Mouse (Mus musculus) kidney, adult 2 months (tissue): ENCODE measurements at regions not wholly inside any gene's neighbourhood (a gene's known extent, or its start where the extent isn't known, plus 50 kb on each side); places are given as distances from the start of the nearest gene placed in this dataset.

Experiments
- DNase-seq: peaks from one replicate; pipeline ENCODE4 v3.0.0; 2021
- H3K27ac ChIP-seq: fragments of 200-500 bp; 2 replicates; pipeline ENCODE4 v1.5.1; 2012; ENCODE audit warnings: low read depth, low read length, control low read depth, inconsistent platforms; ENCODE audit not compliant: insufficient read depth
- H3K27me3 ChIP-seq: fragments of 200-500 bp; replicated peaks from 2 replicates; pipeline ENCODE4 v1.6.1; 2012; ENCODE audit warnings: mild to moderate bottlenecking, moderate library complexity, low read length, inconsistent platforms; ENCODE audit not compliant: control insufficient read depth, insufficient read depth
- H3K36me3 ChIP-seq: fragments of 200-500 bp; 2 replicates; pipeline ENCODE4 v1.6.1; 2012; ENCODE audit warnings: mild to moderate bottlenecking, moderate library complexity, low read length, inconsistent platforms; ENCODE audit not compliant: control insufficient read depth, insufficient read depth
- H3K4me1 ChIP-seq: fragments of 200-500 bp; 2 replicates; pipeline ENCODE4 v1.6.1; 2011; ENCODE audit warnings: low read length; ENCODE audit not compliant: control insufficient read depth, insufficient read depth
- H3K4me3 ChIP-seq: fragments of 200-500 bp; 2 replicates; pipeline ENCODE4 v1.5.1; 2011; ENCODE audit warnings: mild to moderate bottlenecking, low read depth, low read length, control low read depth; ENCODE audit not compliant: insufficient read depth
- CTCF ChIP-seq: fragments of 200-500 bp; conservative IDR thresholded peaks from 2 replicates; pipeline ENCODE4 v1.5.1; 2011; ENCODE audit warnings: low read depth, mild to moderate bottlenecking, control low read depth, low read length, moderate library complexity, mixed read lengths; ENCODE audit not compliant: insufficient read depth, insufficient read length
- POLR2A ChIP-seq: fragments of 200-500 bp; IDR thresholded peaks from one replicate; pipeline ENCODE4 v1.6.1; 2011; ENCODE audit warnings: low read depth, low read length, control low read depth
- WGBS: fragments of 180-500 bp; shearing (Covaris S2); methylation state at CpG from one replicate; pipeline ENCODE4 v1.1.7; 2018; 5-methylcytosine and 5-hydroxymethylcytosine counted together

GRCm38 (mm10) chr14:81770421-81770820 is 1786.5 kb downstream of the Olfm4 start:
- TF ChIP-seq CTCF: no peak
- no peak for TF ChIP-seq POLR2A
- no peak overlapping the region for H3K4me3 ChIP-seq
- 85% methylated on average over 1 of the region's 1 CpGs for WGBS

GRCm38 (mm10) chr14:81771826-81772225 is 1787.9 kb downstream of the Olfm4 start:
- H3K36me3 ChIP-seq: no peaks in the 10 kb centered on the region
- WGBS: 68% methylated on average over 1 of the region's 1 CpGs
- H3K4me3 ChIP-seq: no peak overlapping the region
- TF ChIP-seq CTCF: no peak
- TF ChIP-seq POLR2A: no peak
- peak; percentile 19 for DNase-seq
- no peaks in the 10 kb centered on the region for H3K27me3 ChIP-seq
- no peaks in the 10 kb centered on the region for H3K4me1 ChIP-seq
- no peak overlapping the region for H3K27ac ChIP-seq

More at GRCm38 (mm10) chr14:81770421-81770820, 1786.5 kb downstream of the Olfm4 start:
- Histone ChIP-seq H3K36me3 (no peaks in the 10 kb centered on the region), H3K4me1 (no peaks in the 10 kb centered on the region), H3K27me3 (no peaks in the 10 kb centered on the region), H3K27ac (no peak overlapping the region)
- no peak for DNase-seq

GRCm38 (mm10) chr14:81788859-81789258 is 1805.0 kb downstream of the Olfm4 start:
- no peaks in the 10 kb centered on the region for H3K36me3 ChIP-seq
- 58% methylated on average over 2 of the region's 2 CpGs for WGBS
- TF ChIP-seq POLR2A: no peak
- no peak for TF ChIP-seq CTCF
- DNase-seq: no peak
- H3K4me1 ChIP-seq: no peaks in the 10 kb centered on the region
- no peak overlapping the region for H3K4me3 ChIP-seq
- H3K27ac ChIP-seq: no peak overlapping the region
- H3K27me3 ChIP-seq: no peaks in the 10 kb centered on the region

GRCm38 (mm10) chr14:81823786-81824185 is 1839.9 kb downstream of the Olfm4 start:
- H3K36me3 ChIP-seq: no peaks in the 10 kb centered on the region
- TF ChIP-seq POLR2A: no peak
- DNase-seq: peak; percentile 69
- peaks cover 8% of the 10 kb centered on the region for H3K4me1 ChIP-seq
- peak overlapping the region; percentile 83 for H3K27ac ChIP-seq
- H3K27me3 ChIP-seq: no peaks in the 10 kb centered on the region
- 39% methylated on average over 2 of the region's 2 CpGs for WGBS
- H3K4me3 ChIP-seq: no peak overlapping the region

GRCm38 (mm10) chr14:81858617-81859016 is 1874.7 kb downstream of the Olfm4 start:
- WGBS: 27% methylated on average over 2 of the region's 2 CpGs
- H3K4me1 ChIP-seq: no peaks in the 10 kb centered on the region
- no peak for DNase-seq

GRCm38 (mm10) chr14:81870388-81870787 is 1886.5 kb downstream of the Olfm4 start:
- Histone ChIP-seq H3K4me3 (no peak overlapping the region), H3K4me1 (no peaks in the 10 kb centered on the region), H3K27me3 (no peaks in the 10 kb centered on the region), H3K27ac (no peak overlapping the region), H3K36me3 (no peaks in the 10 kb centered on the region)
- no peak for DNase-seq
- TF ChIP-seq CTCF (no peak), POLR2A (no peak)
- WGBS: 73% methylated on average over 1 of the region's 1 CpGs

More at GRCm38 (mm10) chr14:81858617-81859016, 1874.7 kb downstream of the Olfm4 start:
- Histone ChIP-seq H3K4me3 (no peak overlapping the region), H3K36me3 (no peaks in the 10 kb centered on the region), H3K27ac (no peak overlapping the region), H3K27me3 (no peaks in the 10 kb centered on the region)
- TF ChIP-seq CTCF: no peak
- TF ChIP-seq POLR2A: no peak
